Mouse (Mus musculus) bone marrow, adult 2 months (tissue): Measurements from ENCODE around the gene Zbtb9. TPM values are rescaled to one million over a fixed set of nuclear protein-coding genes. Genes with fewer than 3 reads are reported as not detected.
"Not testable (repeated sequence)": the region's sequence is repeated elsewhere in the genome, so short reads cannot be mapped to it uniquely, and the experiment has no call there.

ENCODE experiments used
- H3K27ac ChIP-seq: fragments of 200-500 bp; 2 replicates; pipeline ENCODE4 v1.5.1; 2012; ENCODE audit warnings: low read depth, mild to moderate bottlenecking, control low read depth, inconsistent platforms, low read length; ENCODE audit not compliant: control insufficient read depth, poor library complexity, insufficient read depth
- H3K4me1 ChIP-seq: fragments of 200-500 bp; 2 replicates; pipeline ENCODE4 v1.6.1; 2011; ENCODE audit warnings: low read length; ENCODE audit not compliant: control insufficient read depth, insufficient read depth
- H3K4me3 ChIP-seq: fragments of 200-500 bp; replicated peaks from 2 replicates; pipeline ENCODE3; 2011; ENCODE audit warnings: mild to moderate bottlenecking, low read depth, low read length, control low read depth; ENCODE audit not compliant: control insufficient read depth
- CTCF ChIP-seq: fragments of 200-500 bp; IDR thresholded peaks from 2 replicates; pipeline ENCODE4 v1.5.1; 2011; ENCODE audit warnings: low read length, control low read depth; ENCODE audit not compliant: control insufficient read depth, insufficient read depth
- POLR2A ChIP-seq: fragments of 200-500 bp; IDR thresholded peaks from 2 replicates; pipeline ENCODE4 v1.6.1; 2011; ENCODE audit warnings: low read depth, mild to moderate bottlenecking, control low read depth, low read length, borderline replicate concordance; ENCODE audit not compliant: control insufficient read depth
- WGBS: fragments of 180-500 bp; shearing (Covaris S2); methylation state at CpG from one replicate; pipeline ENCODE4 v1.1.7; 2018; 5-methylcytosine and 5-hydroxymethylcytosine counted together
- polyA plus RNA-seq: library from polyadenylated mRNA; stranded (reverse); fragments of >200 nt; gene quantifications from 2 replicates; pipeline ENCODE4 v1.2.4, GENCODE M21; 2011; ENCODE audit warnings: low replicate concordance; ENCODE audit not compliant: missing spikeins, insufficient read depth, insufficient read length

Gene Zbtb9
- polyA plus RNA-seq, 1 experiment = 10.2 TPM

DNA sequence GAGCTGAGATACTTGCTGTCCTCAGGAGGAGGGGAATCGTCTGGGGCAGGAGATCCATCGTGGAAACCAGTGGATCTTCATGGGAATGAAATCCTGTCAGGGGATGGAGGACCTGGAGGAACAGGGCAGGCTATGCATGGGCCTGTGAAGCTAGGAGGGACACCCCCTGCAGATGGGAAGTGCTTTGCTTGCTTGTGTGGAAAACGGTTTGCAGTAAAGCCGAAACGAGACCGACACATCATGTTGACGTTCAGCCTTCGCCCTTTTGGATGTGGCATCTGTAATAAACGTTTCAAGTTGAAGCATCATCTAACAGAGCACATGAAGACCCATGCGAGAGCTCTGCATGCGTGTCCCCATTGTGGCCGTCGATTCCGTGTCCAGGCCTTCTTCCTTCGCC, 1.6 kb downstream of the Zbtb9 start:
- no peak overlapping the region for H3K27ac ChIP-seq
- TF ChIP-seq POLR2A (no peak), CTCF (no peak)
- 85% methylated on average over 15 of the region's 15 CpGs for WGBS
- H3K4me1 ChIP-seq = no peaks in the 10 kb centered on the region; the same call in 1 of the 2 replicates
- H3K4me3 ChIP-seq = no peak overlapping the region

DNA sequence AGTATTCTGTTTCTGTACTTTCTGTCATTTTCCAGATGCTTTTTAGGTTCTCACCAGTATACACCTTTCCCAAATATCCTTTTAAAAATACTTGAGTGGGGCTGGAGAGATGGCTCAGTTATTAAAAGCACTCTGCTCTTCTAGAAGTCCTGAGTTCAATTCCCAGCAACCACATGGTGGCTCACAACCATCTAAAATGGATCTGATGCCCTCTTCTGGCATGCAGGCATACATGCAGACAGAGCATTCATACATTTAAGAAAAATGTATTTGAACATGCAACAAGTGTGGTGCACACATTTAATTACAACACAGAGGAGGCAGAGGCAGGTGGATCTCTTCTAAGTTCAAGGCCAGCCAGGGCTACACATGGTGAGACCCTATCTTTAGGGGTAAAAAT, 2.4 kb downstream of the Zbtb9 start:
- TF ChIP-seq POLR2A = no peak
- no peak for TF ChIP-seq CTCF
- no peak overlapping the region for H3K4me3 ChIP-seq
- peaks cover 3% of the 10 kb centered on the region; the same call in 1 of the 2 replicates for H3K4me1 ChIP-seq
- no peak overlapping the region for H3K27ac ChIP-seq

DNA sequence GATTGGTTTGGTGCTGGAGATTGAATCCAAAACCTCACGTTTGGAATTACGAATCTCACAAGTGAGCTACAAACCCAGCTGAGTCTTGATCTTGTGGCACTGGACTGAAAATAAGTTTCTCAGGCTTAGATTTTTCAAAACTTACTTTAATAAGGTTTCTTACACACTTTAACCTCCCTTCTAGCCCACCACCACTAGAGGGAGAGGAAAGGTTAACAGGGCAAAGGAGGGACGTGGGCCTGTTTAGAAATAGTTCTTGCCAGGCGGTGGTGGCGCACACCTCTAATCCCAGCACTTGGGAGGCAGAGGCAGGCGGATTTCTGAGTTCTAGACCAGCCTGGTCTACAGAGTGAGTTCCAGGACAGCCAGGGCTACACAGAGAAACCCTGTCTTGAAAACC, 4.4 kb downstream of the Zbtb9 start:
- not testable (repeated sequence) for H3K4me1 ChIP-seq, H3K27ac ChIP-seq, H3K4me3 ChIP-seq
- WGBS = 83% methylated on average over 6 of the region's 6 CpGs

DNA sequence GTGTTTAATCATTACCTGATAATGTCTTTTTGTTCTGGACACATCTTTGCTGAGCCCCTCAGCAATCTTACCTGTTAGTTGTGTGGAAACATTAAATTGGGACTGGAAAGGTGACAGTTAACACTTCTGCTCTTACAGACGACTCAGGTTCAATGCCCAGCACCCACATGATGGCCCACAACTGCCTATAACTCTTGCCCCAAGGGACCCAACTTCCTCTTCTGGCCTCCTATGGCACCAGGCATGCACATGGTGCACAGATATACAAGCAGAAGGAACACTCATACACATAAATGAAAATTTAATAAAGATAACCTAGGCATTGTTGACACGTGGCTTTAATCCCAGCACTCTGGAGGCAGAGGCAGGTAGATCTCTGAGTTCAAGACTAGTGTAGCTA, 6.5 kb downstream of the Zbtb9 start:
- Histone ChIP-seq H3K4me3 (no peak overlapping the region), H3K27ac (no peak overlapping the region), H3K4me1 (peaks cover 3% of the 10 kb centered on the region; the same call in 1 of the 2 replicates)
- no peak for TF ChIP-seq POLR2A
- TF ChIP-seq CTCF = no peak
- 21% methylated on average over 2 of the region's 2 CpGs for WGBS

DNA sequence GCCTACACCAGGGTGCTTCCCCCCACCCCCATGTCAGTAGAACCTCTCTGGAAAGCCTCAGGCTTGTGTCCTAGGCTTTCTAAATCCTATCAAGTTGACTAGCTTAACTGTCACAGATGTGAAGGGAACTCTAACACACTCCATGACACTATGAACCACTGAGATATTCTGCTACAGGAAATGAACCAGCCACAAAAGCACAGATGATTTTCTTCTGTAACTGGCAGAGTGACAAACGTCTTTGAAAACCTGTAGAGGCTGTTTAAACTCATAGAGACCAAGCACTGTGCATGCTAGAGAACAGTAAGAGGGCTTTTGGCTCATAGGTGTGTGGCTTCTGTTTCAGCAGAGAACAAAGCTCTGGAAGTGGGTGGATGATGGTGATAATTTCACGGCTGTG, 8.1 kb downstream of the Zbtb9 start:
- WGBS = 6% methylated on average over 2 of the region's 2 CpGs
- no peak overlapping the region for H3K4me3 ChIP-seq
- no peak for TF ChIP-seq POLR2A
- TF ChIP-seq CTCF = no peak
- no peak overlapping the region for H3K27ac ChIP-seq
- peaks cover 3% of the 10 kb centered on the region; the same call in 1 of the 2 replicates for H3K4me1 ChIP-seq

DNA sequence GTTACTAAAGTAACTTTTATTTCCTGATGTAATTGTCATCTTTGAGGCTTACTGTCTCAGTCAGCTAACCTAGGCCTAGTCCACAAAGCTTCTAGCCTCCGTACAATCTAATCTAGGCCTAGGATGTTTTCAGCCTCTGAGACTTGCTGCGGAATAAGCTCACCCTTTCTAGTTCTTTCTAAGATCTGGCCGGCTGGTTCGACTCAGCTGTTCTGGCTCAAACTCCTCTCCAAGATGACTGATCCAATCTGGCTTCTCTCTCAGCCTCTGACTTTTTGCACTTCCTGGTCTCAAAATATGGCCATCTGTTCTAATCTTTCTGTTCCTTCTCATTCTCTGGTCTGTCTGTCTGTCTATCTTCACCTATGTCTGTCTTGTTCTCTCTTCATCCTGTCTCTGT, 10.4 kb downstream of the Zbtb9 start:
- WGBS = 89% methylated on average over 4 of the region's 4 CpGs
- no peak overlapping the region for H3K27ac ChIP-seq

DNA sequence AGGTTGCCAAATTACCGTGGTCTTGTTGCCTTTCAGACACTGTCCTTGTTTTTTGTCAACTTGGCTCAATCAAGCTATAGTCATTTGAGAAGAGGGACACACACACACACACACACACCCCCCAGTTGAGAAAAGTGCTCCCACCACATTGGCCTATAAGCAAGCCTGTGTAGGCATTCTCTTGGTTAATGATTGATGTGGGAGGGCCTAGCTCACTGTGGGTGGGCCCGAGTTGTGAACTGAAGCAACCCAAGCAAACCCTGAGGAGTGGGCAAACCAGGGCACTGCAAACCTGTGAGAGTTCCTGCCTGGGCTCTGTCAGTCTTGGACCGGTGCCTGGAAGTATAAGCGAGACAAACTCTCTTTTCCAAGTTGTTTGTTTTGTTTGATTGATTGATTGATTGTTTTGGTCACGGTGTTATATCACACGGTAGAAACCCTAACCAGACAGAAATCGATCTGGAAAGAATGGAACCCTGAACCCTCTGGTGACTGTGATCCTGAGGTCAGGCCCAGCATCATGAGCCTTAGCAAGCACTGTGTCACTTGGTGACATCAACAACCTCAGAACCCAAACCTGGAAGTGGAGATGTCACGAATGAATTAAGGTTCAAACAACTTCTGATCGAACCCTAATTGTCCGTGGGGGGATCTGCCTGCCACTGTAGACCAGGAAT, 12.7 kb downstream of the Zbtb9 start:
- no peak overlapping the region for H3K4me3 ChIP-seq
- WGBS = 85% methylated on average over 10 of the region's 10 CpGs
- no peaks in the 10 kb centered on the region; the same call in 1 of the 2 replicates for H3K4me1 ChIP-seq
- TF ChIP-seq CTCF (no peak), POLR2A (no peak)
- H3K27ac ChIP-seq = no peak overlapping the region

More for the DNA sequence above, 10.4 kb downstream of the Zbtb9 start:
- no peak overlapping the region for H3K4me3 ChIP-seq
- peaks cover 3% of the 10 kb centered on the region; the same call in 1 of the 2 replicates for H3K4me1 ChIP-seq
- TF ChIP-seq CTCF = no peak
- no peak for TF ChIP-seq POLR2A

DNA sequence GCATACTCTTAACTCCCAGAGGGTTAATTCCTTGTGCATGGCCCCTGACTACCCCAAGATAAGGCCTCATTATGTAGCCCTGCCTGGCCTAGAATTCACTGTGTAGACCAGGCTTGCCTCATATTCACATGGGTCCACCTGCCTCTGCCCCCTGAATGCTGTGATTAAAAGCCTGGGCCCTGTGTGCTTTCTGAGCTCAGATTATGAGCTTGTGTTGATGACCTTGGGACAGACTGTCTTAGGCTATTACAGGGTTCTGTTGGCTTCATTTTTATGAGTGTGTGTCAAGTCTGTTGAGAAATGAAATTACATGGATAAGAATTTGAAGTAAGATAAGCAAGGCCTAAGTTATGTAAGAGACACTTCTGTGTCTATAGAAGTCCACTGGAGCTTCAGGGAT, 17.6 kb downstream of the Zbtb9 start:
- TF ChIP-seq POLR2A (no peak), CTCF (no peak)
- Histone ChIP-seq H3K4me3 (no peak overlapping the region), H3K27ac (no peak overlapping the region), H3K4me1 (no peaks in the 10 kb centered on the region; the same call in 1 of the 2 replicates)

DNA sequence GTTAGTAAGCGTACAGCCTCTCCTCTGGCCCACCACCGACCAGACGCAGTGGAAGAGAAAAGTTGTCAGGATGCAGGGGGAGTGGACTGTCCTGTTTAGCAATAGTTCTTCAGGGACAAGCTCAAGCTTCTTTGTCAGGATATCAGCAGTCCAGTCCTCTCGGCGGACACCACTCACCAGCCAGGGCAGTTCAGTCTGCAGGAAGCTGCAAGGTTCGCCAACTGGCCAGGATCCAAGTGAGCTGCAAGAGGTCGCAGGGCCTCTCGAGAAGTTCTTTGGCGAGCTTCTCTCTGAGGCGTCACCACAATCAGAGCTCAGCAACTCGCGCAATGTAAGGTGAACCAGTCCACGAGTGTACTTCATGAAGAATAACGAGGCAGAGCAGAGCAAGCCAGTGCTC, 21.4 kb downstream of the Zbtb9 start:
- 65% methylated on average over 14 of the region's 14 CpGs for WGBS
- Histone ChIP-seq H3K4me1 (no peaks in the 10 kb centered on the region; the same call in 1 of the 2 replicates), H3K27ac (no peak overlapping the region), H3K4me3 (no peak overlapping the region)
- TF ChIP-seq CTCF (no peak), POLR2A (no peak)

DNA sequence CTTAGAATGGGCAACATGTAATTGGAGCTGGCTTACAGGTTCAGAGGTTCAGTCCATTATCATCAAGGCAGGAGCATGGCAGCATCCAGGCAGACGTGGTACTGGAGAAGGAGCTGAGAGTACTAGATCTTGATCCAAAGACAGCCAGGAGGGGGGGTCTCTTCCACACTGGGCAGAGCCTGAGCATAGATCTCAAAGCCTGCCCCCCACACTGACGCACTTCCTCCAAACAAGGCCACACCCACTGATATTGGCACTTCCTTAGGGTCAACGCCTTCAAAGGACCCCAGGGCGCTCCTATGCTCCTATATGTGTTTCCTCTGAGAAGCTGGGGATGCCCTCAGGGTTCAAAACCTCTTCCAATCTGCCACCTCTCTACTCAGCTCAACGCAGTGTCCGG, 22.0 kb downstream of the Zbtb9 start:
- 79% methylated on average over 6 of the region's 6 CpGs for WGBS
- TF ChIP-seq POLR2A = no peak
- TF ChIP-seq CTCF = no peak
- Histone ChIP-seq H3K4me1 (no peaks in the 10 kb centered on the region; the same call in 1 of the 2 replicates), H3K4me3 (no peak overlapping the region), H3K27ac (no peak overlapping the region)
